Mouse (Mus musculus) MEL (cell line): ENCODE measurements at regions not wholly inside any gene's neighbourhood (a gene's known extent, or its start where the extent isn't known, plus 50 kb on each side); places are given as distances from the start of the nearest gene placed in this dataset.

Source experiments
- DNase-seq: peaks from one replicate; pipeline ENCODE4 v3.0.0; 2011; ENCODE audit warnings: low read depth, low spot score
- H3K27ac ChIP-seq: 2 replicates; pipeline ENCODE4 v1.5.1; 2012; ENCODE audit warnings: low read depth, mild to moderate bottlenecking, control low read depth, low read length, moderate library complexity; ENCODE audit not compliant: control insufficient read depth
- H3K27me3 ChIP-seq, 2 experiments: fragments of 150-350 bp in 1 of 2; sonication (generic) in 1 of 2; 2 replicates each; pipeline ENCODE4 v1.6.1; 2012; ENCODE audit warnings: low read length in 2 of 2, mild to moderate bottlenecking in 2 of 2, improper control_type of control experiment in 1 of 2, moderate library complexity in 1 of 2; ENCODE audit not compliant: insufficient read depth in 2 of 2, control insufficient read depth in 1 of 2
- H3K36me3 ChIP-seq, 2 experiments: 2 replicates each; pipeline ENCODE4 v1.6.1; 2012 to 2014; ENCODE audit warnings: low read length in 2 of 2, improper control_type of control experiment in 1 of 2, inconsistent platforms in 1 of 2, mild to moderate bottlenecking in 1 of 2; ENCODE audit not compliant: insufficient read depth in 2 of 2, control insufficient read depth in 1 of 2
- H3K4me1 ChIP-seq, 2 experiments: fragments of 150-350 bp in 1 of 2; sonication (generic) in 1 of 2; 2 replicates each; pipeline ENCODE4 v1.6.1; 2012; ENCODE audit warnings: low read length in 2 of 2, improper control_type of control experiment in 1 of 2, mild to moderate bottlenecking in 1 of 2; ENCODE audit not compliant: insufficient read depth in 2 of 2, control insufficient read depth in 1 of 2
- H3K4me3 ChIP-seq, 2 experiments: fragments of 150-350 bp in 1 of 2; sonication (generic) in 1 of 2; 2 replicates each; pipeline ENCODE4 v1.5.1; 2012; ENCODE audit warnings: low read depth in 2 of 2, low read length in 2 of 2, mild to moderate bottlenecking in 2 of 2, moderate library complexity in 2 of 2, control low read depth in 1 of 2, improper control_type of control experiment in 1 of 2; ENCODE audit not compliant: control insufficient read depth in 1 of 2, insufficient read depth in 1 of 2
- H3K79me2 ChIP-seq: 2 replicates; pipeline ENCODE4 v1.6.1; 2012; ENCODE audit warnings: mild to moderate bottlenecking, low read length, moderate library complexity; ENCODE audit not compliant: control insufficient read depth, poor library complexity, insufficient read depth
- H3K9ac ChIP-seq: 2 replicates; pipeline ENCODE4 v1.6.1; 2012; ENCODE audit warnings: low read depth, mild to moderate bottlenecking, control low read depth, low read length, moderate library complexity; ENCODE audit not compliant: control insufficient read depth, poor library complexity, severe bottlenecking
- H3K9me3 ChIP-seq: fragments of 150-350 bp; sonication (generic); replicated peaks from 2 replicates; pipeline ENCODE4 v1.6.1; 2012; ENCODE audit warnings: mild to moderate bottlenecking, low read length, improper control_type of control experiment, moderate library complexity; ENCODE audit not compliant: insufficient read depth
- BHLHE40 ChIP-seq: IDR thresholded peaks from 2 replicates; pipeline ENCODE4 v1.6.1; 2012; ENCODE audit warnings: low read depth, mild to moderate bottlenecking, inconsistent platforms, low read length, improper control_type of control experiment, borderline replicate concordance
- CHD1 ChIP-seq: IDR thresholded peaks from 2 replicates; pipeline ENCODE4 v1.6.1; 2012; ENCODE audit warnings: low read depth, mild to moderate bottlenecking, inconsistent platforms, low read length, improper control_type of control experiment
- CHD2 ChIP-seq: IDR thresholded peaks from 2 replicates; pipeline ENCODE4 v1.6.1; 2011; ENCODE audit warnings: low read length, improper control_type of control experiment
- ELF1 ChIP-seq: IDR thresholded peaks from 2 replicates; pipeline ENCODE4 v1.6.1; 2014; ENCODE audit warnings: low read depth, mild to moderate bottlenecking, inconsistent platforms, low read length, improper control_type of control experiment, moderate library complexity
- EP300 ChIP-seq, 2 experiments: IDR thresholded peaks; 2 replicates each; pipeline ENCODE4 v1.6.1; 2011; ENCODE audit warnings: improper control_type of control experiment in 2 of 2, low read length in 2 of 2, low read depth in 1 of 2, mild to moderate bottlenecking in 1 of 2
- ETS1 ChIP-seq: IDR thresholded peaks from 2 replicates; pipeline ENCODE4 v1.6.1; 2012; ENCODE audit warnings: low read depth, mild to moderate bottlenecking, inconsistent platforms, low read length, improper control_type of control experiment, moderate library complexity
- GABPA ChIP-seq: IDR thresholded peaks from 2 replicates; pipeline ENCODE4 v1.6.1; 2012; ENCODE audit warnings: low read depth, mild to moderate bottlenecking, inconsistent platforms, low read length, improper control_type of control experiment, moderate library complexity
- GATA1 ChIP-seq: IDR thresholded peaks from 2 replicates; pipeline ENCODE4 v1.6.1; 2011; ENCODE audit warnings: low read depth, low read length, improper control_type of control experiment
- JUND ChIP-seq: IDR thresholded peaks from 2 replicates; pipeline ENCODE4 v1.6.1; 2011; ENCODE audit warnings: low read depth, mild to moderate bottlenecking, improper control_type of control experiment, low read length
- MAX ChIP-seq: IDR thresholded peaks from 2 replicates; pipeline ENCODE4 v1.6.1; 2011; ENCODE audit warnings: low read length, improper control_type of control experiment
- MEF2A ChIP-seq: IDR thresholded peaks from 2 replicates; pipeline ENCODE4 v1.6.1; 2014; ENCODE audit warnings: low read depth, mild to moderate bottlenecking, inconsistent platforms, low read length, improper control_type of control experiment; ENCODE audit not compliant: poor library complexity, insufficient replicate concordance, severe bottlenecking; ENCODE audit errors: extremely low read depth
- MXI1 ChIP-seq: IDR thresholded peaks from 2 replicates; pipeline ENCODE4 v1.6.1; 2011; ENCODE audit warnings: mild to moderate bottlenecking, low read depth, low read length, improper control_type of control experiment
- MYC ChIP-seq: IDR thresholded peaks from 2 replicates; pipeline ENCODE4 v1.6.1; 2011; ENCODE audit warnings: low read depth, mild to moderate bottlenecking, low read length, improper control_type of control experiment, moderate library complexity
- POLR2A ChIP-seq, 2 experiments: IDR thresholded peaks; 2 replicates each; pipeline ENCODE4 v1.6.1; 2011 to 2012; ENCODE audit warnings: low read length in 2 of 2, mild to moderate bottlenecking in 2 of 2, control low read depth in 1 of 2, improper control_type of control experiment in 1 of 2, low read depth in 1 of 2, moderate library complexity in 1 of 2; ENCODE audit not compliant: control insufficient read depth in 1 of 2, insufficient read depth in 1 of 2, poor library complexity in 1 of 2
- POLR2AphosphoS2 ChIP-seq: IDR thresholded peaks from 2 replicates; pipeline ENCODE4 v1.6.1; 2011; ENCODE audit warnings: low read length, improper control_type of control experiment
- POLR2AphosphoS5 ChIP-seq: IDR thresholded peaks from 2 replicates; pipeline ENCODE4 v1.6.1; 2012; ENCODE audit warnings: low read depth, borderline replicate concordance, mild to moderate bottlenecking, inconsistent platforms, low read length, moderate library complexity, mixed read lengths
- SIN3A ChIP-seq: IDR thresholded peaks from 2 replicates; pipeline ENCODE4 v1.6.1; 2012; ENCODE audit warnings: low read length, improper control_type of control experiment, inconsistent platforms
- TAL1 ChIP-seq: IDR thresholded peaks from 2 replicates; pipeline ENCODE4 v1.6.1; 2012; ENCODE audit warnings: mild to moderate bottlenecking, inconsistent platforms, low read length, moderate library complexity, mixed read lengths
- TBP ChIP-seq: IDR thresholded peaks from 2 replicates; pipeline ENCODE4 v1.8.0; 2011; ENCODE audit warnings: low read depth, low read length, improper control_type of control experiment
- UBTF ChIP-seq: IDR thresholded peaks from 2 replicates; pipeline ENCODE4 v1.6.1; 2012; ENCODE audit warnings: low read depth, mild to moderate bottlenecking, inconsistent platforms, low read length, improper control_type of control experiment, moderate library complexity, borderline replicate concordance; ENCODE audit not compliant: insufficient read depth
- ZC3H11A ChIP-seq: IDR thresholded peaks from 2 replicates; pipeline ENCODE4 v1.6.1; 2012; ENCODE audit warnings: low read depth, mild to moderate bottlenecking, inconsistent platforms, low read length, improper control_type of control experiment
- ZKSCAN1 ChIP-seq: IDR thresholded peaks from 2 replicates; pipeline ENCODE4 v1.6.1; 2012; ENCODE audit warnings: low read depth, mild to moderate bottlenecking, inconsistent platforms, low read length, improper control_type of control experiment, moderate library complexity

- no peak overlapping the region for H3K4me3 ChIP-seq
- H3K36me3 ChIP-seq, result no peaks in the 10 kb centered on the region
- no peaks in the 10 kb centered on the region for H3K9me3 ChIP-seq
- no peaks in the 10 kb centered on the region for H3K27me3 ChIP-seq
- no peak overlapping the region for H3K9ac ChIP-seq
- no peaks in the 10 kb centered on the region for H3K79me2 ChIP-seq
- TF ChIP-seq MAX, result no peak
- TF ChIP-seq ZC3H11A, result no peak
- TF ChIP-seq POLR2AphosphoS2, result no peak
- TF ChIP-seq CHD1, result no peak
- TF ChIP-seq SIN3A, result no peak
- no peak for TF ChIP-seq UBTF
- no peak for TF ChIP-seq BHLHE40
- no peak for TF ChIP-seq MEF2A
- no peak for TF ChIP-seq ELF1
- no peak for TF ChIP-seq JUND
- TF ChIP-seq GATA1, result no peak
- TF ChIP-seq TBP, result no peak
- TF ChIP-seq POLR2A (IDR thresholded peaks at IDR 0.05; ENCODE audit: control insufficient read depth in 1 of 2, insufficient read depth in 1 of 2, low read depth in 1 of 2, low read length in 2 of 2, poor library complexity in 1 of 2), result no peak
- no peak for TF ChIP-seq CHD2
- no peak for TF ChIP-seq TAL1
- no peak for TF ChIP-seq ZKSCAN1
- no peak for TF ChIP-seq EP300 (IDR thresholded peaks at IDR 0.05; ENCODE audit: low read depth in 1 of 2, low read length in 2 of 2)
- TF ChIP-seq POLR2AphosphoS5, result no peak
- TF ChIP-seq GABPA, result no peak
- TF ChIP-seq MYC, result no peak
- no peak overlapping the region for H3K27ac ChIP-seq
- no peaks in the 10 kb centered on the region for H3K4me1 ChIP-seq
- DNase-seq, result no peak
Observed at GRCm38 (mm10) chr13:106567658-106568359, 368.9 kb downstream of the Ipo11 start.

- TF ChIP-seq MXI1, result no peak
- no peak for TF ChIP-seq ELF1
- TF ChIP-seq ETS1, result no peak
- TF ChIP-seq GATA1, result no peak
- Histone ChIP-seq H3K4me3 (no peak overlapping the region), H3K27ac (no peak overlapping the region), H3K27me3 (no peaks in the 10 kb centered on the region), H3K4me1 (no peaks in the 10 kb centered on the region), H3K9ac (no peak overlapping the region), H3K9me3 (no peaks in the 10 kb centered on the region), H3K79me2 (no peaks in the 10 kb centered on the region), H3K36me3 (no peaks in the 10 kb centered on the region)
- DNase-seq, result no peak
Observed at GRCm38 (mm10) chr13:106562588-106562987, 374.2 kb downstream of the Ipo11 start.
